Mouse (Mus musculus) B cell, adult 67 days (primary cell): ENCODE data around the gene Crybb2. TPM values are rescaled to one million over a fixed set of nuclear protein-coding genes. Genes with fewer than 3 reads are reported as not detected.

Experiments
- total RNA-seq, 2 experiments: library from RNA; stranded (reverse); gene quantifications; 4 replicates each; pipeline ENCODE4 v1.2.4; 2023

Crybb2 gene
- total RNA-seq, result not detected

GRCm38 (mm10) chr5:113070017-113070416, at the start of gene Crybb2:
Gene Crybb2, minus strand, starts transcription at chr5:113070117.

GRCm38 (mm10) chr5:113081439-113081838, 11.5 kb upstream of the Crybb2 start, which contains the start of gene Crybb3:
Gene Crybb3, minus strand, starts transcription at chr5:113081584.

GRCm38 (mm10) chr5:113015236-113016061, 54.5 kb downstream of the Crybb2 start, which contains the start of gene Grk3:
Gene Grk3, minus strand, starts transcription at chr5:113015791.

Other genes with a start within 250 kb of the Crybb2 start
- under 1 TPM; 0.68 to 0.90 TPM for gene Myo18b, start 173.8 kb downstream of the Crybb2 start, total RNA-seq
- gene Grk3, start 54.3 kb downstream of the Crybb2 start, total RNA-seq, result 10 to 100 TPM; 32.2 to 39.1 TPM
- gene Crybb3, start 11.5 kb upstream of the Crybb2 start, total RNA-seq, result not detected
- under 1 TPM; 0.67 to 0.77 TPM for gene 2900026A02Rik, start 151.1 kb upstream of the Crybb2 start, total RNA-seq
- gene Tmem211, start 156.8 kb upstream of the Crybb2 start, total RNA-seq, result not detected
- gene Sgsm1, start 240.7 kb upstream of the Crybb2 start, total RNA-seq, result not detected